Mouse (Mus musculus) kidney, embryonic 16.5 days (tissue): Measurements from ENCODE around the gene Zfyve28. TPM values are rescaled to one million over a fixed set of nuclear protein-coding genes. Genes with fewer than 3 reads are reported as not detected.
A peak's percentile ranks its signal among the peaks of the same experiment; 100 is the strongest.

ENCODE experiments used
- ATAC-seq: fragments of 200-750 bp; cut with Nextera tagmentation; 2 replicates; pipeline ENCODE4 v1.8.0; 2017; ENCODE audit warnings: moderate TSS enrichment; ENCODE audit not compliant: low FRiP score, low TSS enrichment
- H3K27ac ChIP-seq: fragments of 300-500 bp; sonication (generic); 2 replicates; pipeline ENCODE4 v1.5.1; 2014; ENCODE audit warnings: low read length
- H3K27me3 ChIP-seq: fragments of 300-500 bp; sonication (generic); 2 replicates; pipeline ENCODE4 v1.6.1; 2014; ENCODE audit warnings: low read length, control low read depth, mixed read lengths; ENCODE audit not compliant: insufficient read depth
- H3K36me3 ChIP-seq: fragments of 300-500 bp; sonication (generic); 2 replicates; pipeline ENCODE4 v1.6.1; 2014; ENCODE audit warnings: low read length, control low read depth, mixed read lengths; ENCODE audit not compliant: insufficient read depth
- H3K4me1 ChIP-seq: fragments of 300-500 bp; sonication (generic); 2 replicates; pipeline ENCODE4 v1.6.1; 2014; ENCODE audit warnings: low read length, control low read depth, mixed read lengths; ENCODE audit not compliant: insufficient read depth
- H3K4me2 ChIP-seq: fragments of 300-500 bp; sonication (generic); replicated peaks from 2 replicates; pipeline ENCODE4 v1.6.1; 2014; ENCODE audit warnings: low read depth, low read length
- H3K4me3 ChIP-seq: fragments of 300-500 bp; sonication (generic); 2 replicates; pipeline ENCODE4 v1.5.1; 2014; ENCODE audit warnings: mild to moderate bottlenecking, low read length
- H3K9ac ChIP-seq: fragments of 300-500 bp; sonication (generic); replicated peaks from 2 replicates; pipeline ENCODE4 v1.6.1; 2014; ENCODE audit warnings: low read length
- H3K9me3 ChIP-seq: fragments of 300-500 bp; sonication (generic); 2 replicates; pipeline ENCODE4 v1.6.1; 2016; ENCODE audit warnings: low read length, control low read depth
- WGBS: fragments of 180-500 bp; shearing (Covaris S2); extraction: QIAGEN DNeasy Blood & Tissue Kit; methylation state at CpG from one replicate; pipeline ENCODE4 v1.1.7; 2014; 5-methylcytosine and 5-hydroxymethylcytosine counted together
- polyA plus RNA-seq: library from polyadenylated mRNA; unstranded; fragments of >200 nt; fragmentation: Nextera tagmentation; extraction: Ambion mirVana; gene quantifications from 2 replicates; pipeline ENCODE4 v1.2.1, GENCODE M21; 2015

Gene Zfyve28
- polyA plus RNA-seq, 1 experiment from 2014 or later, result 0.34 TPM

DNA sequence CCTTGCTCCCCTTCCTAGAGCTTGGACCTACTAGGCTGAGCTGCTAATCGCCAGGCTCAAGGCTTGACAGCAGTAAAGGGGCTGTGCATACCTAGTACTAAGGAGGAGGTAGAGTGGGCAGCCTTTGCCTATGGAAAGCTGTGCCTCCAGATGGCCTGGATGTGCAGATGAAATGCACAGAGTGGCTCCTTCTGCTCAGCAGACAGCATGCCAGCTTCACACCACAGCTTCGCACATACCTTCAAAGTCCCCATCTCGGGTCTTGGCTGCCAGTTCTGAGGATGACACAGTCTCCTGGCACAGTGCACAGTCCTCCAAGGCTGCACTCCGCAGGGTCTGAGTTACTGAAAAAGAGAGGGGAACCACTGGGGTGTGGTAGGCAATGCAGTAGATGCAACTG lies 91.0 kb downstream of the Zfyve28 start:
- no peak overlapping the region for H3K4me2 ChIP-seq
- H3K27me3 ChIP-seq, result no peaks in the 10 kb centered on the region
- no peaks in the 10 kb centered on the region for H3K4me1 ChIP-seq
- 82% methylated on average over 4 of the region's 4 CpGs for WGBS
- no peaks in the 10 kb centered on the region for H3K9me3 ChIP-seq
- no peak overlapping the region for H3K27ac ChIP-seq
- no peak overlapping the region for H3K4me3 ChIP-seq
- ATAC-seq, result no peak
- no peak overlapping the region for H3K9ac ChIP-seq
- no peaks in the 10 kb centered on the region for H3K36me3 ChIP-seq

DNA sequence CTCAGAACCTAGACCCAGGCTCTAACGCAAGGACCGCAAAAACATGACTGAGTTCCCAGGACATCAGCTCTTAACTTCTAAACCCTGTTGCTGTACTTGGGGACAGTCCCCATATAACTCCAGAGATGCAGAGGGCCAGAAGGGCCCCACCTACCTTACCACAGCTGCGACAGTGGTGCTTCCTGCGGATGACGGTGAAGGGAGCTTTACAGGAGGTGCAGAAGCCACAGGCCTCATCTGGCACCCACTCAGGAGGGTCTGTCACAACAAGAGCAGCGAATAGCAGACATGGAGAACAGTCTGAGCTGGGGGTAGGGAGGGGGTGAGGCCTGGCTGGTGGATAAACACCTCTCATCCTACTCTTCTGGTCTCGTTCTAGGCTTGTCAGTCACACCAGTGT lies 91.8 kb downstream of the Zfyve28 start:
- H3K9me3 ChIP-seq, result no peaks in the 10 kb centered on the region
- no peak overlapping the region for H3K4me3 ChIP-seq
- no peak overlapping the region for H3K4me2 ChIP-seq
- no peaks in the 10 kb centered on the region for H3K36me3 ChIP-seq
- WGBS, result 75% methylated on average over 7 of the region's 7 CpGs
- H3K27me3 ChIP-seq, result no peaks in the 10 kb centered on the region
- ATAC-seq, result no peak
- H3K4me1 ChIP-seq, result no peaks in the 10 kb centered on the region
- H3K27ac ChIP-seq, result no peak overlapping the region
- no peak overlapping the region for H3K9ac ChIP-seq

DNA sequence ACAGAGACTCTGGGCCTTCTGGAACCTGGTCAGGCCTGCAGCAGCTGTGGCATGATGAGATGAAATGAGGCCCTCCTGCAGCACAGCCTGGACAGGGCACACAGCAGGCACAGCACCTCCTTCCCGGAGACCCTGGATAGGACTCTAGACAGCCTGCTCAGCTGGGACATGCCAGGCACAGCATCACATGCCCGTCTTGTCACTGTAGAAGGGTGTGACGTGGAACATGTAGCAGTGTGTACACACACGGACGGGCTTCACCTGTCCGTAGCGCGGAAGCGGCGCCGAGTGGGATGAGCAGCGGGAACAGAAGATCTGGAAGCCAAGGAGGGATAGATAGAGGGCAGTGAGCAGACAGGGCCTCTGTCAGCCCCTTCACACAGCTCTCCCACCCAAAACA lies 92.5 kb downstream of the Zfyve28 start:
- Histone ChIP-seq H3K9ac (no peak overlapping the region), H3K27ac (no peak overlapping the region), H3K4me3 (no peak overlapping the region), H3K4me2 (no peak overlapping the region), H3K36me3 (no peaks in the 10 kb centered on the region), H3K4me1 (no peaks in the 10 kb centered on the region), H3K9me3 (no peaks in the 10 kb centered on the region), H3K27me3 (no peaks in the 10 kb centered on the region)
- WGBS, result 90% methylated on average over 12 of the region's 12 CpGs
- ATAC-seq, result no peak

- no peaks in the 10 kb centered on the region for H3K4me1 ChIP-seq
- H3K36me3 ChIP-seq, result no peaks in the 10 kb centered on the region
- 82% methylated on average over 6 of the region's 6 CpGs for WGBS
- no peaks in the 10 kb centered on the region for H3K9me3 ChIP-seq
- H3K27me3 ChIP-seq, result no peaks in the 10 kb centered on the region
- no peak overlapping the region for H3K4me3 ChIP-seq
- H3K4me2 ChIP-seq, result no peak overlapping the region
- no peak overlapping the region for H3K27ac ChIP-seq
- H3K9ac ChIP-seq, result no peak overlapping the region
- no peak for ATAC-seq
These were observed 93.1 kb downstream of the Zfyve28 start for GRCm38 (mm10) chr5:34194975-34195662.

- Histone ChIP-seq H3K9me3 (no peaks in the 10 kb centered on the region), H3K4me3 (no peak overlapping the region), H3K27me3 (no peaks in the 10 kb centered on the region), H3K36me3 (no peaks in the 10 kb centered on the region), H3K27ac (no peak overlapping the region), H3K9ac (no peak overlapping the region), H3K4me1 (no peaks in the 10 kb centered on the region), H3K4me2 (no peak overlapping the region)
- no peak for ATAC-seq
- WGBS, result 41% methylated on average over 1 of the region's 1 CpGs
These were observed 93.8 kb downstream of the Zfyve28 start for GRCm38 (mm10) chr5:34194426-34194825.

DNA sequence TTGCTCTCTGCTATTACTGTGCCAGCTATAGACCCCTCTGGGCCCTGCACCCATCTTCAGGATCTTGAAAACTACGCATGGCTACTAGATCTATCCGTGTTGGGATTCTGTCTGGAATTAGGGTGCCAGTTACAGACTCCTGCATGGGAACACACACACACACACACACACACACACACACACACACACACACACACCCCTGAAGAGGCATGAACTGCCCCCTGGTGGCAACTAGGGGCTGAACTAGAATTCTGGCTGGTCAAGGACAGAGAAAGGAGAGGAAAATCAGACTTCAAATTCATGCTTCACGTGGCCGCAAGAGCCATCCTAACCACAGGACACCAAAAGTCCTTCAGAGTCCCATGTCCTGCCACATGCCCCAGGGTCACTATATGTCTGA lies 96.4 kb downstream of the Zfyve28 start:
- H3K27ac ChIP-seq, result no peak overlapping the region
- WGBS, result 75% methylated on average over 4 of the region's 4 CpGs
- peaks cover 10% of the 10 kb centered on the region for H3K4me1 ChIP-seq
- H3K4me2 ChIP-seq, result no peak overlapping the region
- ATAC-seq, result no peak
- H3K9me3 ChIP-seq, result no peaks in the 10 kb centered on the region
- no peaks in the 10 kb centered on the region for H3K27me3 ChIP-seq
- H3K4me3 ChIP-seq, result no peak overlapping the region
- no peak overlapping the region for H3K9ac ChIP-seq
- no peaks in the 10 kb centered on the region for H3K36me3 ChIP-seq

- peaks cover 16% of the 10 kb centered on the region for H3K4me1 ChIP-seq
- H3K27me3 ChIP-seq, result no peaks in the 10 kb centered on the region
- 54% methylated on average over 4 of the region's 4 CpGs for WGBS
- no peak overlapping the region for H3K4me3 ChIP-seq
- H3K4me2 ChIP-seq, result no peak overlapping the region
- H3K9me3 ChIP-seq, result no peaks in the 10 kb centered on the region
- no peak overlapping the region for H3K9ac ChIP-seq
- H3K27ac ChIP-seq, result no peak overlapping the region
- no peaks in the 10 kb centered on the region for H3K36me3 ChIP-seq
- ATAC-seq, result no peak
These were observed 97.2 kb downstream of the Zfyve28 start for GRCm38 (mm10) chr5:34191021-34191420.

GRCm38 (mm10) chr5:34189521-34189920 lies 98.7 kb downstream of the Zfyve28 start:
- 55% methylated on average over 1 of the region's 1 CpGs for WGBS
- no peak for ATAC-seq

GRCm38 (mm10) chr5:34188856-34189255 lies 99.4 kb downstream of the Zfyve28 start:
- peak overlapping the region; percentile 81; the same call in 1 of the 2 replicates for H3K9ac ChIP-seq
- peaks cover 38% of the 10 kb centered on the region for H3K4me1 ChIP-seq
- H3K36me3 ChIP-seq, result peaks cover 3% of the 10 kb centered on the region
- no peak overlapping the region for H3K27ac ChIP-seq
- ATAC-seq, result no peak
- no peaks in the 10 kb centered on the region for H3K9me3 ChIP-seq
- WGBS, result 63% methylated on average over 2 of the region's 2 CpGs
- peak overlapping the region; percentile 94 for H3K4me3 ChIP-seq
- no peaks in the 10 kb centered on the region for H3K27me3 ChIP-seq
- peak overlapping the region; percentile 74 for H3K4me2 ChIP-seq

More at GRCm38 (mm10) chr5:34189521-34189920, 98.7 kb downstream of the Zfyve28 start:
- H3K36me3 ChIP-seq, result no peaks in the 10 kb centered on the region
- no peak overlapping the region for H3K27ac ChIP-seq
- no peak overlapping the region for H3K4me2 ChIP-seq
- no peak overlapping the region for H3K9ac ChIP-seq
- H3K4me1 ChIP-seq, result peaks cover 31% of the 10 kb centered on the region
- no peaks in the 10 kb centered on the region for H3K27me3 ChIP-seq
- no peaks in the 10 kb centered on the region for H3K9me3 ChIP-seq
- no peak overlapping the region for H3K4me3 ChIP-seq

- under 1% methylated on average over 59 of the region's 60 CpGs for WGBS
- peak within 1 kb of the TSS; percentile 94 for H3K4me3 ChIP-seq
- H3K9me3 ChIP-seq, result no peaks in the 10 kb centered on the region
- peak within 1 kb of the TSS; percentile 85 for H3K9ac ChIP-seq
- H3K27me3 ChIP-seq, result no peaks in the 10 kb centered on the region
- peak; percentile 99 for ATAC-seq
- peaks cover 4% of the 10 kb centered on the region for H3K36me3 ChIP-seq
- H3K27ac ChIP-seq, result peak within 1 kb of the TSS; percentile 93
- peaks cover 43% of the 10 kb centered on the region for H3K4me1 ChIP-seq
- peak within 1 kb of the TSS; percentile 85 for H3K4me2 ChIP-seq
These were observed 100.5 kb downstream of the Zfyve28 start, which contains the start of gene Mxd4 for GRCm38 (mm10) chr5:34187601-34188316. Gene Mxd4, minus strand, starts transcription at chr5:34187720.
